In the genomic region with DNA sequence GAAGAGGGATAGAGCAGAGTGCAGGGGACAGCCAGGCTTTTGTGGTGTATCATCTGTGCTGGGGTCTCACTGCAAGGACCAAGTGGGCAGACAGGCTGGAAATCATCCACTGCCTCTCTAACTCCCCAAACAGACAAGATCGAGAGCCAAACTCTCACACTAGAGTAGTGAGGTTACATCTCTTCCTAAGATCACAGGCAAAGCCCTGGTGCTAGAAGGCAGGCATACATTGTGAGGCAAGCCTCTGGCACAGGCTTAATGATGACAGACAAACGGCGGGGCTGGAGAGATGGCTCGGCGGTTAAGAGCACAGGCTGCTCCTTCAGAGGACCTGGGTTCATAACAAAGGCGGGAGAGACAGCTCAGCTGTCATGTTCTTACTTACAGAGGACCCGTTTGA, we compare ENCODE assay signal across 15 mouse cellular contexts. TPM values are rescaled to one million over a fixed set of nuclear protein-coding genes. Genes with fewer than 3 reads are reported as not detected.
DNase-seq lines count a peak whose midpoint lies in the region; ATAC-seq lines count a peak whose summit lies in the region.
"Had no signal": no experiment of that assay in that cellular context is flagged by ENCODE, and none has a peak within 500 bp of the region (broad histone marks: within the 10 kb centered on the region; RNA-seq: fewer than 3 reads in every experiment).

No protein-coding gene starts in this region.

- H3K4me2 ChIP-seq in heart, embryonic 11.5 days: peak overlapping the region; percentile 40
- H3K4me2 ChIP-seq in liver, embryonic 15.5 days: peak overlapping the region; percentile 98
- H3K4me2 ChIP-seq: forebrain, embryonic 12.5 days had no signal

- H3K9ac ChIP-seq in heart, embryonic 11.5 days (ENCODE audit: low read depth, low read length): peak overlapping the region; percentile 46; the same call in 1 of the 2 replicates
- H3K9ac ChIP-seq in liver, embryonic 15.5 days: peak overlapping the region; percentile 50; the same call in 1 of the 2 replicates
- H3K9ac ChIP-seq: forebrain, embryonic 12.5 days; limb, embryonic 13.5 days had no signal

- no peaks in the 10 kb centered on the region for H3K9me3 ChIP-seq in heart, embryonic 11.5 days (replicated peaks; ENCODE audit: control insufficient read depth, low read length)
- no peaks in the 10 kb centered on the region for H3K9me3 ChIP-seq in liver, embryonic 15.5 days (replicated peaks)
- H3K9me3 ChIP-seq: forebrain, embryonic 12.5 days; limb, embryonic 13.5 days had no signal

- no peak overlapping the region for H3K4me3 ChIP-seq in heart, embryonic 11.5 days (ENCODE audit: low read depth, low read length)
- peak overlapping the region; percentile 91 for H3K4me3 ChIP-seq in liver, embryonic 15.5 days (replicated peaks)
- H3K4me3 ChIP-seq: limb, embryonic 13.5 days had no signal

- no peaks in the 10 kb centered on the region for H3K27me3 ChIP-seq in heart, embryonic 11.5 days (ENCODE audit: control insufficient read depth, insufficient read depth, low read length)
- H3K27me3 ChIP-seq in liver, embryonic 15.5 days: no peaks in the 10 kb centered on the region
- H3K27me3 ChIP-seq: forebrain, embryonic 12.5 days; limb, embryonic 13.5 days had no signal

- ATAC-seq in heart, embryonic 11.5 days (replicated peaks; ENCODE audit: insufficient number of reproducible peaks, low FRiP score, low TSS enrichment): no peak
- no peak for ATAC-seq in liver, embryonic 15.5 days (ENCODE audit: insufficient read depth)

- no peak for DNase-seq in heart, postnatal 25 days (ENCODE audit: low spot score)
- DNase-seq in A20 (ENCODE audit: low read depth, low spot score) (peak; percentile 74), NIH3T3 (ENCODE audit: low read depth) (peak; percentile 17)
- DNase-seq in cerebellum, postnatal 36 days: no peak
- no peak for DNase-seq in kidney, postnatal 36 days
- DNase-seq in adrenal gland, postnatal 14 days: no peak
- DNase-seq: cerebellum, adult 11-12 months; embryo, embryonic 11 days; kidney, postnatal 14 days; thymus, postnatal 14 days had no signal

- intact Hi-C loops in heart, postnatal 25 days (cut with DNase I): loop anchor here (5.0 kb wide), 1 partner anchor 79 kb away; no protein-coding TSS in a partner anchor

- peaks cover 31% of the 10 kb centered on the region for H3K4me1 ChIP-seq in heart, embryonic 11.5 days (ENCODE audit: control insufficient read depth, insufficient read depth, low read length)
- peaks cover 74% of the 10 kb centered on the region for H3K4me1 ChIP-seq in liver, embryonic 15.5 days (replicated peaks)

- H3K36me3 ChIP-seq in heart, embryonic 11.5 days (ENCODE audit: control insufficient read depth, insufficient read depth, low read length): no peaks in the 10 kb centered on the region
- H3K36me3 ChIP-seq in liver, embryonic 15.5 days (replicated peaks): no peaks in the 10 kb centered on the region; the same call in 1 of the 2 replicates
- H3K36me3 ChIP-seq: forebrain, embryonic 12.5 days had no signal

- peak overlapping the region; percentile 35; the same call in 1 of the 2 replicates for H3K27ac ChIP-seq in heart, embryonic 11.5 days (ENCODE audit: low read depth, low read length)
- peak overlapping the region; percentile 93 for H3K27ac ChIP-seq in liver, embryonic 15.5 days (replicated peaks)
- H3K27ac ChIP-seq: forebrain, embryonic 12.5 days; limb, embryonic 13.5 days had no signal

- 37% methylated on average over 7 of the region's 7 CpGs for WGBS in heart, embryonic 11.5 days (ENCODE audit: insufficient replicate concordance)
- WGBS in liver, embryonic 15.5 days (ENCODE audit: insufficient replicate concordance): 9% methylated on average over 7 of the region's 7 CpGs

RNA-seq across cellular contexts. Expression of a gene that starts 1.1 kb away (rescaled TPM):
- 117 and 125 TPM in 2 replicates for polyA plus RNA-seq in heart, embryonic 11.5 days (2014; fragmentation: Nextera tagmentation; extraction: Ambion mirVana)
- 10 to 100 TPM; 35.9 to 40.4 TPM for total RNA-seq in heart, postnatal 25 days (2021)
- polyA plus RNA-seq in liver, embryonic 15.5 days (2015; fragmentation: Nextera tagmentation; extraction: Ambion mirVana): 110 and 114 TPM in 2 replicates
- 181 and 196 TPM in 2 replicates for total RNA-seq in adrenal gland, postnatal 14 days (2021)

RNA-seq across cellular contexts. Expression of a gene that starts 6.5 kb away (rescaled TPM):
- polyA plus RNA-seq in heart, embryonic 11.5 days (2014; fragmentation: Nextera tagmentation; extraction: Ambion mirVana): 0.84 and 1.5 TPM in 2 replicates
- under 1 TPM; 0.52 to 0.59 TPM for total RNA-seq in heart, postnatal 25 days (2021)
- 2.1 and 2.8 TPM in 2 replicates for polyA plus RNA-seq in liver, embryonic 15.5 days (2015; fragmentation: Nextera tagmentation; extraction: Ambion mirVana)
- total RNA-seq in adrenal gland, postnatal 14 days (2021): 1.1 and 1.6 TPM in 2 replicates
- total RNA-seq: gastrocnemius, adult 8-10 months had no signal

RNA-seq across cellular contexts. Expression of a gene that starts 31.6 kb away (rescaled TPM):
- 24.7 and 32.2 TPM in 2 replicates for polyA plus RNA-seq in heart, embryonic 11.5 days (2014; fragmentation: Nextera tagmentation; extraction: Ambion mirVana)
- 10 to 100 TPM; 22.1 to 22.8 TPM for total RNA-seq in heart, postnatal 25 days (2021)
- 9.0 and 9.5 TPM in 2 replicates for polyA plus RNA-seq in liver, embryonic 15.5 days (2015; fragmentation: Nextera tagmentation; extraction: Ambion mirVana)
- 21.6 and 24.0 TPM in 2 replicates for total RNA-seq in adrenal gland, postnatal 14 days (2021)

RNA-seq across cellular contexts. Expression of a gene that starts 32.3 kb away (rescaled TPM):
- 24.3 and 25.1 TPM in 2 replicates for polyA plus RNA-seq in heart, embryonic 11.5 days (2014; fragmentation: Nextera tagmentation; extraction: Ambion mirVana)
- 10 to 100 TPM; 20.2 to 23.4 TPM for total RNA-seq in heart, postnatal 25 days (2021)
- 18.8 and 20.9 TPM in 2 replicates for polyA plus RNA-seq in liver, embryonic 15.5 days (2015; fragmentation: Nextera tagmentation; extraction: Ambion mirVana)
- total RNA-seq in adrenal gland, postnatal 14 days (2021): 78.9 and 104 TPM in 2 replicates

RNA-seq across cellular contexts. Expression of a gene that starts 43.5 kb away (rescaled TPM):
- polyA plus RNA-seq in heart, embryonic 11.5 days (2014; fragmentation: Nextera tagmentation; extraction: Ambion mirVana): 31.6 and 37.6 TPM in 2 replicates
- total RNA-seq in heart, postnatal 25 days (2021): 10 to 100 TPM; 11.2 to 11.4 TPM
- 12.0 and 12.9 TPM in 2 replicates for polyA plus RNA-seq in liver, embryonic 15.5 days (2015; fragmentation: Nextera tagmentation; extraction: Ambion mirVana)
- 27.1 and 28.0 TPM in 2 replicates for total RNA-seq in adrenal gland, postnatal 14 days (2021)

Comparison
In these comparisons a context has a peak if more than half of its experiments do, and no peak if none do; other contexts are left out.
1. DNase-seq: peak in A20 (single experiment) and NIH3T3 (single experiment); none in heart, postnatal 25 days (single experiment), cerebellum, postnatal 36 days (0 of 2), kidney, postnatal 36 days (0 of 2) and adrenal gland, postnatal 14 days (single experiment).